Mouse (Mus musculus): Measurements from ENCODE around the gene Wwox.

The Wwox gene

DNA sequence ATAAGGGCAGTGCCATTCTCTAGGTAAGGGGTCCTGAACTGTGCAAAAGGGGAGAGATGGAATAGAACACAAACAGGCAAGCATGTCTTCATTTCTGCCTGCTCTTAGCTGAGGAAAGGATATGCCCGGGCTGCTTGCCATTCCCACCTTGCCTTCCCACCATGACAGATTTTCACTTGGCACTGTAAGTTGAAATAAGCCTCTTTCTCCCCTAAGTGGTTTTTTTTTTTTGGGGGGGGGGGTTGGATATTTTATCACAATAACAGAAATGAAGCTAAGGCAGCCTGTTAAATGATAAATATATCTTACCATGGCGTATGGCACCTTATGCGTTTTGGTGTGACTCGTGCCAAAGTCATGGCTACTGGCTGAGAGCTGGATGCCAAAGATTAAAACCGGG lies 501.6 kb downstream of the Wwox start:
- no peak for TF ChIP-seq GATA4 (IDR thresholded peaks at IDR 0.05; ENCODE audit: insufficient replicate concordance, low read length)

DNA sequence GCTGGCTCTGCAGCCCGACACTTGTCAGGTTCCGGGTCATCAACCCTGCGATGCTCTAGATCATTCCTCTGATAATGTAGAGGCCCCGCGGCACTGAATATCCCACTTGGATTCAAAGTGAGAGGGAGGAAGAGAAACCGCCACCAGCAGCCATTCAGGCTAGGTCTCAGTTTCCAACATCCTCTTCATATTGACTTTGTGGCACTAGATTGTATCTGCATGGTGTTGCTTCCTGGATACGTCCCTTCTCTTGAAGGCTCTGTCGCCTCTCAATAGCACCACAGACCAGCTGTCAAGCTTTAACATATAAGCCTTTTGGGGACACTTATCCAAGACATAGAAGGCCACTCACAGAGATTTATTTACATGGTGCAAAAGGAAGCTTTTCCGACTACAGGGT lies 502.2 kb downstream of the Wwox start:
- TF ChIP-seq GATA4 (IDR thresholded peaks at IDR 0.05; ENCODE audit: insufficient replicate concordance, low read length), result no peak

DNA sequence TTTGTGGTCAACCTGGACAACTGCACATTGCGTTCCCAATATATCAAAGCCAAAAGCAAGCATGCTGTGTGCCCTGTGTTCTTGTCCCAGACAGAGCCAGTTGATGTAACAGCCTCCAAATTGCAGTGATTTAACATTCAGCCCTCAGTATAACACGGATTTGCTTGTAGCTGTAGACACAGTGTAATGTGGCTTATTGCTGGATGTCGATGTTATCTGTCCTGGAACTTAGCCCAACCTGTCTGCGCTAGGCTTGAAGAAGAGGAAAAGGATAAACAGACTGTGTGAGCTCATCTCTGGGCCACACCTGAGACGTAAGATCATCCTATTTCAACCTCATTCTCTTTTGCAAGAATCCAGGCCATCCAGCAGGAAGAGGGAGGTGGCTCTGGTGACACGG lies 508.5 kb downstream of the Wwox start:
- no peak for TF ChIP-seq GATA4 (IDR thresholded peaks at IDR 0.05; ENCODE audit: insufficient replicate concordance, low read length)

DNA sequence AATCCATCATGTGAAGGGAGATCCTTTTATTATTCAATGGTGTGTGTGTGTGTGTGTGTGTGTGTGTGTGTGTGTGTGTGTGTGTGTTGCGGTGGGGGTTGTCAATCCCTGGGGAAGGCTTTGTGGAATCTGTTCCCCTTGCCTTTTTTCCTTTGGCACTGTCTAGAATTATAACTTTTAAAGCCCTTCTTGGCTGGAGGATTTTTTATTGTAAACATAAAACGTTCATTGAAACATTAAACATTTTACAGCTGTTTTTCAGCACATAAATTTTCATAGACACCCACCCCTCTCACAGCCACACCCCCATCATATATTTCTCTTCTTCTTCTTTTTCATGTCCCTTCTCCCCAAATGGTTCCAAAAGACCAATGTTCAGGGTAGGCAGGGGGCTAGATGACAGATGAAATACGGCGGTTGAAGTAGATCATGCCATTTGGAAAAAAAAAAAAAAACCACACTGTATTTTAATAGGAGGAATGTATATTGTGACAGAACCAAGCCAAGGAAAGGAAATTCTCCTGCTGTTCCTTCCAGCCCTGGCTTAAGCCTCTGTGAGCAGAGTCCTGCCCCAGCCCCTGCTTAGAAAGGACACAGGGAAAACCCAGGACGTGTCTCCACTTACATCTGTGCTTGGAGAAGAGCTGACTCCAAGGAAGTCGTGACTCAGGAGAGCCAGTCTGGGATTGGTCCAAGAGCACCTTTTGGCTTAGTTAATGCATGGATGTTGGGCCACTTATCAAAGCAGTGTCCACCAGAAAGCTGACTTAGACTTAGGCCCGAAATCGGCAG lies 517.1 kb downstream of the Wwox start:
- no peak for TF ChIP-seq GATA4 (IDR thresholded peaks at IDR 0.05; ENCODE audit: insufficient replicate concordance, low read length)

DNA sequence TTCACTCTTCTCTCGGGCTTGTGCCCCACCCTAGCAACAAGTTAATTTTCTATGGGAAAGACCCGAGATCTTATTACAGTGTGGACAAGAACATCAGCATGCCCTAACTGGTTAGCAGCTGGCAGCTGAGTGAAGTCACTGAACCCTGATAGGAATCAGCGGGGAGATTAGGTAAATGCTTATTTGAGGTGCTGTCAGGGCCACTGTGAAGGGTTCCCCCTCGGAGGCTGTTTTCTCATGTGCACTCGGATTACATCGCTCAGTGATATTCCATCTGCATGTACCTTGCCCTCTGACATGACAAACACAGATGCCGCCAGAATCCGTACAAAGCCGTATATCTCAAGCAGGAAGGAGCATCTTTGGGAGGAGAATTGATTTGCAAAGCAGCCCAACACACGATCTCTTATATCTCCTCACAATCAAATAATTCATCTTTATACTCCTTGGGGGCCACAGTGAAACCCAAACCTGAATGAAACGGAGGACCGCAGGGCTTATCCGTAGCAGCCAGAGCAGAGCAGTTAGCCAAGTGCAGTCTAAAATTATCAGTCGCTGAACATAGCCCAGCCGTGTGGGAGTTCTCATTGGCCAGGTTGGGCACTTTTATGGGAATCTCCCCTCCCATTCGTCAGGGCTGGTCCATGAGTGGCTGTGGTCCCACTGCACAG lies 519.1 kb downstream of the Wwox start:
- no peak for TF ChIP-seq GATA4 (IDR thresholded peaks at IDR 0.05; ENCODE audit: insufficient replicate concordance, low read length)

DNA sequence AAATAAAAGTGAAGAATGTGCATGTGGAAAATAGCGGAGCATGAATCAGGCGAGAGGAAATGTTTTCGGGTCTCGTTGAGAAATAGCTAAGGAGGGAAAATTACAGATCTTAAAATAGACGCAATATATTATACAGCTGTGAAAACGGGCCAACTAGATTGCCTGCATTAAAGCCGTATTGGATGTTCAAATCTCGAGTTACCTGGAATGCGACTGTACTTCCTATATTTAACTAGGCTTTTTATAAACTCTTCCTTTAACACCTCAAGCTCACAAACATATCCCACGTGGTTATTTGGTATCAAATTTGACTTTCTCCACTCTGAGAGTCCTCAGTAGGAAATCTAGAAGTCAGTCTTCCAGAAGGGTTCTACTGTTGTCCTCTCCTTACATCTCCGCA lies 520.0 kb downstream of the Wwox start:
- TF ChIP-seq GATA4 (IDR thresholded peaks at IDR 0.05; ENCODE audit: insufficient replicate concordance, low read length), result no peak

DNA sequence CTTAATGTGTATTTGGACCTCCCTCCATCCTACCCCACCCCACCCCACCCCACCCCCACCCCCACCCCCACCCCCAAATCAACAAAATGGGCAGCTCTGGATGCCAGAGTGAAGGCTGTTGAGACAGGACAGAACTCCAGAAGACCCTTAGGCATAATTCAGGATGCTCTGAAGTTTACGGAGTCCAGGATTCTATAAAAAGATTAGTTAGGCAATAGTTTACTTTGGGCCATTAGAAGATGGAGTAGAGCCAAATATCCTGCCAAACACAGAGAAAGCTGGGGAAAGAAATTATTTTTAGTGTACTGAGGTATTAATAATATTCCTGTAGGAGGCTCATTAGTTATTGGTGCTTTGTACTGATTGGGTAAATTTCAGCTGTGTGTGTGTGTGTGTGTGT lies 523.0 kb downstream of the Wwox start:
- no peak for TF ChIP-seq GATA4 (IDR thresholded peaks at IDR 0.05; ENCODE audit: insufficient replicate concordance, low read length)

DNA sequence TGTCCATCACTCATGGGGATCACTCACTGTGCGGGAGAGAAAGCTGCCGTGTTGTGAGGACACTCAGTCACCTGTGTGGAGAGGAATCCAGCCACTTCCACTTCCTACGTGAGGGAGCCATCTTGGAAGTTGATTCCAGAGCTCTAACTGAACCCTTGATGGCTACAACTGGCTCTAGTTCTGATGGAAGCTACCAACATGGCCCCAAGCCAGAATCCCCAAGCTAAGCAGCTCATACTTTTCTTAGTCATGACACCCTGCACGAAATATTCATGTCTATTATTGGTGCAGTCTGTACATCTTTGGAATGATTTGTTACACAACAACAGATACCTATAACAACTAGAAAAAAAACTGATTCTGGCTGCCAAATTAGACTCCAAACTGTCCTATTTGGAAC lies 523.8 kb downstream of the Wwox start:
- TF ChIP-seq GATA4 (IDR thresholded peaks at IDR 0.05; ENCODE audit: insufficient replicate concordance, low read length), result no peak

DNA sequence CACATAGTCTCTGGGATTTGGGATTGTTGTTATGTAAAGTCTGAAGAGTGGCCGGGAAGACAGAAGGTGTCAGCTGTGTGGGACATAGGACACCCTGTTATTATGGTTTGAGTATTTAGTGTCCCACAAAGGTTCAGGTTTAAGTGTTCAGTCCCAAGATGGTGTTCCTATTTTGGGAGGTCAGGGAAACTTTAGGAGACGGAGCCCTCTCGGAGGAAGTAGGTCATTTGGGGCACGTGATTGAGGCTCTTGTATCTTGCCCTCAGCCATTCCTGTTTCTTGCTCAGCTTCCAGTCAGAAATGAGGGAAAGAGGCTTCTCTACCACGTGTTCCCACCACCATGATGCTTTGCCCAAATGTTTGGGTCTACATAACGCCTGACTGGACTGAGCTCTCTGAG lies 524.8 kb downstream of the Wwox start:
- no peak for TF ChIP-seq GATA4 (IDR thresholded peaks at IDR 0.05; ENCODE audit: insufficient replicate concordance, low read length)

DNA sequence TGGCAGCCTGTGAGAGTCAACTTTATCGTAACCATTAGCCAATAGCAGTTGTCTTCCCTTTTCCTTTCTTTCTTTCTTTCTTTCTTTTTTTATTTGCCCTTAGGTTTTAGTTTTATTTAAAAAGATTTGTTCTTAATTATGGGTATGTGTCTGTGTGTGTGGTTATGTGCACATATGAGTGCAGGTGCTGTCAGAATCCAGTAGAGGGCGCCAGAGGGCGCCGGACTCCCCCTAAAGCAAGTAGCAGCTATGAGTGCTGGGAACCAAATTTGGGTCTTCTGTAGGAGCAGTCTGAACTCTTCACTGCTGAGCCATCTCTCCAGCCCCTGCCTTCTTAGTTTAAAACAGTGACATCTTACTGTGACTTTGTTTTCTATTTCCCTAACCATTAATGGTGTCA lies 529.4 kb downstream of the Wwox start:
- TF ChIP-seq GATA4 (IDR thresholded peaks at IDR 0.05; ENCODE audit: insufficient replicate concordance, low read length), result no peak

DNA sequence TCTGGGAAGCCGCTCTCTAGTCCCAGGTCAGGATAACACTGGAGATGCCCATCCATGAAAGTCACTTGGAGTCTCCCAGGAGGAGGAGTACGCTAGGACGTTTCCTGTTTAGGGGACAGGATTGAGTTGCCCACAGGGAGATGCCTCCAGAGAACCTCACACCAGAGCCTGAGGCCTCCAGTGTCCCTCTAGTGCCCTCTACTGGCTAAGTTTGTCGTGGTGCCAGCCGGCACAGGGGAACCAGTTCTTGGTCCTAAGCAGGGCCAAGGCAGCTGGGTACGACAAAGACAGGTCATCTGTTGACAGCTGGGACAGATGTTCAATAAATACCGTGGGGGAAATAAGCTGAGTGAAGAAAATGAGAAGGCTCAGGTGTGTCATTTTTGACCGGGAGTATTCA lies 531.9 kb downstream of the Wwox start:
- TF ChIP-seq GATA4 (IDR thresholded peaks at IDR 0.05; ENCODE audit: insufficient replicate concordance, low read length), result no peak

DNA sequence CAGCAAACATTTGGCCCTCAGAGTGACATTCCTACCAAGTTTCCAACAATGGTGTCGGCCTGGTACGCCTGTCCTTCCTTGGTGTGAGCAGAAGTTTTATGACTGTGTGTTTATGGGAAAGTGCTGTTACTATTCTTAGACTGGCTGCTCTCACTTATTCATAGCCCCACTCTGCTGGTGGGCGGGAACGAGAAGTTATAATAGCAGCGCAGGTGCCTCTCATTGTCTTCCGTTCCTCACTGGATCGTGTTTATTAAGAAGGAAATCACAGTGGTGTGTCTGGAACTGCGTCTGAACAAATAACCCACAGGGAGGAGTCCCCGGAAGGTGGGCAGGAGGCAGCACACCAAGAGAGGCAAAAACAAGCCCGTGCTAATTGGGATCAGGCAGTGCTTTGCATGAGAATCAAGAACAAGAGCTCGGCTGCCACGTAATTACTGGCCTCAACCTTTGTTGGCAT lies 533.6 kb downstream of the Wwox start:
- no peak for TF ChIP-seq GATA4 (IDR thresholded peaks at IDR 0.05; ENCODE audit: insufficient replicate concordance, low read length)

DNA sequence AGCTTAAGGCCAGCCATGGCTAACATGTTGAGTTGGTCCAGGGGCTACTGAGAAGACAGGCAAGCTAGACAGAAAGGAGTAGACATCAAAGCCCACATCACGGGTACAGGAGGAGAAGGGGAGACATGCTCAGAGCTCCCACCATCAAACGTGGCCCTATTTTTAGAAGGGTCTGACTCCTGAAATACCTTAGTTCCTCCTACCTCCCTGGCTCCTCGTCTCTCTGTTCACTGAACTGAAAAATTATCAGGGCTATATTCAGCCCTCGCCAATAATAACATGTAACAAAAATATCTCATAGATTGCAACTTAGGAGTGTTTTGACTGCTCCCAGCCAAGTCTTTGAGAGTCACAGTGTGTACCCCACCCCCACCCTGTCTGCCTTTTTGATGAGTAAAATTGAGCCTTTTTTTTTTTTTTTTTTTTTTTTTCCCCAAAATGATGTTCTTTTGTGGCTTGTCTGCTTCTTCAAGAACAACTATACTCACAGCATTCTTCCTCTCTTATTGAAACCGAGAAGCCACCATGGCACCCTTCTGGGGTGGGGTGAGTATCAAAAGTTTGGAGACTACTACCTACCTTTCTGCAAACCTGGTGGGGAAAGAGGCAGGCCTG lies 535.0 kb downstream of the Wwox start:
- no peak for TF ChIP-seq GATA4 (IDR thresholded peaks at IDR 0.05; ENCODE audit: insufficient replicate concordance, low read length)

DNA sequence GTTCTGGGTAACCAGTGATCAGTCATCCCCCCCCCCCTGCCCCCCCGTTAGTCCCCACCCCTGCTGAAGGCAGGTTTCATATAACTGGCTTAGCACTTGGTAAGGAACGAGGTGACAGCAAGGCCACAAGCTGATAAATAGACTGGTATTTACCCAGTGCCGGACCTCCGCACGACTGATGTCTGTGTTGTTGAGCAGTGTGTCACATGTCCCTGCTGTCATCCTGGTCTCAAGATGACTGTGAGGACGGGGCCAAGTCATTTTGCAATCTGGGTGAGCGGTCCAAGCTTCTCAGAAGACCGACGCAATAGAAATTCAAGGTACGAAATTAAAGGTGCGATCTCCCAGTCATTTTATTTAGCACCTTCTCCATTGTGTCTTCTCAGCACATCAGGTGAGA lies 538.3 kb downstream of the Wwox start:
- TF ChIP-seq GATA4 (IDR thresholded peaks at IDR 0.05; ENCODE audit: insufficient replicate concordance, low read length), result no peak

DNA sequence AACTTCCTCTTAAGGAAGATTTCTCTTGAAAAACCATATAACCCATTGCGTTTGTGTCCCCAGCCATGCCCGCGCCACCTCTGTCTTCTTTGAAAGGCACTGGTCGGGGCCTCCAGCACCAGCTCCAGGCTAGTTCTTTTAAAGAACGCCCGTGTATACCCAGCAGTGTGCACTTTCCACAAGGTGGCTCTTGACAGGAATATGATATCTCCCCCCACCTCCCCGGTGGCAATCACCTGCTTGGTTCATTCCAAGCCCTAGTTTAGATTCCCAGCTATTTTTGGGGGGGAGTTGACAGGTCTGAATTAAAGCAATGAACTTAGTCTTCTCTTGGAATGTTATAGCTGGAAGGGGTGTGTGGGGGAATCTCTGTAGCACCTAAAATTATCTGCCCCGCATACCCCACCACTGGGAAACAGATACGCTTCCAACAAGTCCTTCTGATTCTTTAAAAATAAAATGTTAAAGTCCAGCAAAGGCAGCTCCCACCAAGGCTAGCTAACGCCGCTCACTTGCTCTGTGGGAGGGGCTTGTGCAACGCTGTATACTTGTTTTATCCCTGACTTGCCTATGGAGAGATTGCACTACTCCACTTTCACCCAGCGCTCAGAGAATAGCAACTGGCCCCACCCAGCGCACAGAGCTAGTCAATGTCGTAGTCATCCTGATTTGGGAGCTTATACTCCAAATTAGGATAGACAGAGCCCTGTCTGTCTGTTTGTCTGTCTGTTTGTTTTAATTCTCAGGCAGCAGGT lies 538.9 kb downstream of the Wwox start:
- TF ChIP-seq GATA4 (IDR thresholded peaks at IDR 0.05; ENCODE audit: insufficient replicate concordance, low read length), result no peak
